Mouse (Mus musculus) hindbrain, embryonic 16.5 days (tissue): Measurements from ENCODE around the gene Susd6. TPM values are rescaled to one million over a fixed set of nuclear protein-coding genes. Genes with fewer than 3 reads are reported as not detected.
"Not testable (repeated sequence)": the region's sequence is repeated elsewhere in the genome, so short reads cannot be mapped to it uniquely, and the experiment has no call there.

ENCODE experiments used
- ATAC-seq: fragments of 200-750 bp; cut with Nextera tagmentation; 2 replicates; pipeline ENCODE4 v1.8.0; 2017; ENCODE audit warnings: moderate TSS enrichment, moderate library complexity
- H3K27ac ChIP-seq: fragments of 300-500 bp; sonication (generic); 2 replicates; pipeline ENCODE4 v1.5.1; 2014; ENCODE audit warnings: low read depth, mild to moderate bottlenecking, control low read depth, low read length, moderate library complexity
- H3K27me3 ChIP-seq: fragments of 300-500 bp; sonication (generic); replicated peaks from 2 replicates; pipeline ENCODE4 v1.6.1; 2014; ENCODE audit warnings: low read length; ENCODE audit not compliant: control insufficient read depth, insufficient read depth
- H3K36me3 ChIP-seq: fragments of 300-500 bp; sonication (generic); 2 replicates; pipeline ENCODE4 v1.6.1; 2014; ENCODE audit warnings: mild to moderate bottlenecking, low read length, moderate library complexity, mixed read lengths; ENCODE audit not compliant: control insufficient read depth, insufficient read depth
- H3K4me1 ChIP-seq: fragments of 300-500 bp; sonication (generic); 2 replicates; pipeline ENCODE4 v1.6.1; 2014; ENCODE audit warnings: low read depth, low read length; ENCODE audit not compliant: control insufficient read depth, insufficient read depth
- H3K4me2 ChIP-seq: fragments of 300-500 bp; sonication (generic); 2 replicates; pipeline ENCODE4 v1.6.1; 2014; ENCODE audit warnings: mild to moderate bottlenecking, low read length, control low read depth, moderate library complexity
- H3K4me3 ChIP-seq: fragments of 300-500 bp; sonication (generic); 2 replicates; pipeline ENCODE4 v1.5.1; 2014; ENCODE audit warnings: mild to moderate bottlenecking, low read length, control low read depth, moderate library complexity
- H3K9ac ChIP-seq: fragments of 300-500 bp; sonication (generic); 2 replicates; pipeline ENCODE4 v1.6.1; 2014; ENCODE audit warnings: low read depth, mild to moderate bottlenecking, control low read depth, low read length, moderate library complexity
- H3K9me3 ChIP-seq: fragments of 300-500 bp; sonication (generic); 2 replicates; pipeline ENCODE4 v1.6.1; 2014; ENCODE audit warnings: mild to moderate bottlenecking, low read length, moderate library complexity; ENCODE audit not compliant: control insufficient read depth
- WGBS: fragments of 180-500 bp; shearing (Covaris S2); extraction: QIAGEN DNeasy Blood & Tissue Kit; methylation state at CpG from one replicate; pipeline ENCODE4 v1.1.7; 2014; 5-methylcytosine and 5-hydroxymethylcytosine counted together
- polyA plus RNA-seq: library from polyadenylated mRNA; unstranded; fragments of >200 nt; fragmentation: Nextera tagmentation; extraction: Ambion mirVana; gene quantifications from 2 replicates; pipeline ENCODE4 v1.2.1, GENCODE M21; 2015

Susd6 gene
- polyA plus RNA-seq, 1 experiment from 2014 or later: 9.9 TPM

- ATAC-seq: no peak
- Histone ChIP-seq H3K4me3 (no peak overlapping the region), H3K9ac (no peak overlapping the region), H3K9me3 (no peaks in the 10 kb centered on the region), H3K4me1 (no peaks in the 10 kb centered on the region), H3K36me3 (no peaks in the 10 kb centered on the region), H3K27ac (no peak overlapping the region), H3K4me2 (no peak overlapping the region), H3K27me3 (no peaks in the 10 kb centered on the region)
- 65% methylated on average over 3 of the region's 3 CpGs for WGBS
Measured at GRCm38 (mm10) chr12:80782892-80783291, 7.4 kb upstream of the Susd6 start.

- Histone ChIP-seq H3K9ac (no peak overlapping the region), H3K9me3 (no peaks in the 10 kb centered on the region), H3K4me1 (no peaks in the 10 kb centered on the region), H3K27ac (no peak overlapping the region), H3K27me3 (no peaks in the 10 kb centered on the region), H3K4me2 (no peak overlapping the region), H3K36me3 (no peaks in the 10 kb centered on the region), H3K4me3 (no peak overlapping the region)
- WGBS: 73% methylated on average over 1 of the region's 1 CpGs
- no peak for ATAC-seq
Measured at GRCm38 (mm10) chr12:80783889-80784288, 6.4 kb upstream of the Susd6 start.

- no peaks in the 10 kb centered on the region for H3K36me3 ChIP-seq
- no peaks in the 10 kb centered on the region for H3K9me3 ChIP-seq
- H3K4me2 ChIP-seq: no peak overlapping the region
- ATAC-seq: no peak
- no peak overlapping the region for H3K27ac ChIP-seq
- 94% methylated on average over 5 of the region's 5 CpGs for WGBS
- H3K9ac ChIP-seq: no peak overlapping the region
- H3K4me1 ChIP-seq: peaks cover 4% of the 10 kb centered on the region
- no peaks in the 10 kb centered on the region for H3K27me3 ChIP-seq
- H3K4me3 ChIP-seq: no peak overlapping the region
Measured at GRCm38 (mm10) chr12:80785005-80785404, 5.3 kb upstream of the Susd6 start.

GRCm38 (mm10) chr12:80785597-80785996, 4.7 kb upstream of the Susd6 start:
- Histone ChIP-seq H3K4me3 (no peak overlapping the region), H3K4me1 (peaks cover 5% of the 10 kb centered on the region), H3K36me3 (no peaks in the 10 kb centered on the region), H3K9ac (no peak overlapping the region), H3K4me2 (no peak overlapping the region), H3K27ac (no peak overlapping the region), H3K9me3 (no peaks in the 10 kb centered on the region), H3K27me3 (no peaks in the 10 kb centered on the region)
- no peak for ATAC-seq
- WGBS: 93% methylated on average over 4 of the region's 4 CpGs

GRCm38 (mm10) chr12:80786591-80786990, 3.7 kb upstream of the Susd6 start:
- Histone ChIP-seq H3K4me3 (no peak overlapping the region), H3K9me3 (no peaks in the 10 kb centered on the region), H3K36me3 (no peaks in the 10 kb centered on the region), H3K4me1 (peaks cover 7% of the 10 kb centered on the region), H3K27me3 (no peaks in the 10 kb centered on the region), H3K4me2 (no peak overlapping the region), H3K9ac (no peak overlapping the region), H3K27ac (no peak overlapping the region)
- no peak for ATAC-seq
- WGBS: 85% methylated on average over 1 of the region's 1 CpGs

- no peak for ATAC-seq
- Histone ChIP-seq H3K4me1 (peaks cover 15% of the 10 kb centered on the region), H3K27ac (no peak overlapping the region), H3K27me3 (no peaks in the 10 kb centered on the region), H3K9me3 (no peaks in the 10 kb centered on the region), H3K36me3 (no peaks in the 10 kb centered on the region), H3K4me2 (no peak overlapping the region), H3K4me3 (no peak overlapping the region), H3K9ac (no peak overlapping the region)
- 44% methylated on average over 11 of the region's 11 CpGs for WGBS
Measured at GRCm38 (mm10) chr12:80787604-80788003, 2.7 kb upstream of the Susd6 start.

- no peak overlapping the region for H3K4me2 ChIP-seq
- H3K9me3 ChIP-seq: no peaks in the 10 kb centered on the region
- no peak overlapping the region for H3K4me3 ChIP-seq
- no peak for ATAC-seq
- H3K9ac ChIP-seq: no peak overlapping the region
- 93% methylated on average over 3 of the region's 3 CpGs for WGBS
- peaks cover 18% of the 10 kb centered on the region for H3K4me1 ChIP-seq
- no peak overlapping the region for H3K27ac ChIP-seq
- H3K36me3 ChIP-seq: no peaks in the 10 kb centered on the region
- no peaks in the 10 kb centered on the region for H3K27me3 ChIP-seq
Measured at GRCm38 (mm10) chr12:80788188-80788587, 2.1 kb upstream of the Susd6 start.

GRCm38 (mm10) chr12:80789276-80789675, 1.0 kb upstream of the Susd6 start:
- H3K4me2 ChIP-seq, H3K36me3 ChIP-seq, H3K4me3 ChIP-seq, ATAC-seq, H3K27me3 ChIP-seq, H3K9me3 ChIP-seq, H3K9ac ChIP-seq, H3K27ac ChIP-seq: not testable (repeated sequence)
- WGBS: 83% methylated on average over 4 of the region's 4 CpGs
- peaks cover 18% of the 10 kb centered on the region for H3K4me1 ChIP-seq

GRCm38 (mm10) chr12:80790700-80791570, 625 bp downstream of the Susd6 start:
- Histone ChIP-seq H3K9ac (peak overlapping the region; percentile 94), H3K27ac (peak overlapping the region; percentile 99), H3K4me2 (peak overlapping the region; percentile 61), H3K4me1 (peaks cover 18% of the 10 kb centered on the region), H3K4me3 (peak overlapping the region; percentile 94), H3K9me3 (no peaks in the 10 kb centered on the region), H3K27me3 (no peaks in the 10 kb centered on the region), H3K36me3 (no peaks in the 10 kb centered on the region)
- WGBS: under 1% methylated on average over 58 of the region's 80 CpGs
- no peak; the same call in 1 of the 2 replicates for ATAC-seq
